Mouse (Mus musculus) granulocyte monocyte progenitor cell, adult 5-6 weeks (primary cell): ENCODE results near the gene Klhl35. TPM values are rescaled to one million over a fixed set of nuclear protein-coding genes. Genes with fewer than 3 reads are reported as not detected.

ENCODE experiments used
- ATAC-seq: replicated peaks from 2 replicates; pipeline ENCODE4 v1.8.0; 2016; ENCODE audit warnings: mild to moderate bottlenecking, moderate TSS enrichment, inconsistent platforms; ENCODE audit not compliant: poor library complexity, severe bottlenecking
- total RNA-seq, 2 experiments: library from RNA; stranded (forward) in 1 of 2; stranded (reverse) in 1 of 2; fragments of 200-712, 200-1000 nt in 1 of 2; fragments of >200 nt in 1 of 2; fragmentation: Nextera tagmentation in 1 of 2; gene quantifications; 2 replicates each; pipeline ENCODE4 v1.2.3; 2014 to 2017

The Klhl35 gene
- total RNA-seq, 2 experiments from 2014 or later, result 0.57 TPM; not detected in 1

DNA sequence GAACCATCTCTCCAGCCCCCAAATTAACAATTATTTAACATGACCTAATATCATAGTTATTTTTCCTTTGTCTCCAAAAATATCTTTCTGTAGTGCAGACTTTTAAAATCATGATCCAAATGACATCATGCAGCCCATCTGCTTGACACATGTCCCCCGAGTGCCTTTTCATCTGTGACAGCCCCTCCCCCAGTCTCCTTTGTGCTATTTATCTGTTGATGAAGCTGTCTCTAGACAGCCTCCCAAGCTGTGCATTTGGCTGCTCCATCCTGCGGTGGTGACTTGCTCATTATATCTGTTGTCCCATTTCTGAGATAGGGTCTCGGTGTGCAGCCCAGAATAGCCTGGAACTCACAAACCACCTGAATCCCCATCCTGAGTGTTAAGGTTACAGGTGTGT lies 16.1 kb upstream of the Klhl35 start:
- ATAC-seq, result no peak

DNA sequence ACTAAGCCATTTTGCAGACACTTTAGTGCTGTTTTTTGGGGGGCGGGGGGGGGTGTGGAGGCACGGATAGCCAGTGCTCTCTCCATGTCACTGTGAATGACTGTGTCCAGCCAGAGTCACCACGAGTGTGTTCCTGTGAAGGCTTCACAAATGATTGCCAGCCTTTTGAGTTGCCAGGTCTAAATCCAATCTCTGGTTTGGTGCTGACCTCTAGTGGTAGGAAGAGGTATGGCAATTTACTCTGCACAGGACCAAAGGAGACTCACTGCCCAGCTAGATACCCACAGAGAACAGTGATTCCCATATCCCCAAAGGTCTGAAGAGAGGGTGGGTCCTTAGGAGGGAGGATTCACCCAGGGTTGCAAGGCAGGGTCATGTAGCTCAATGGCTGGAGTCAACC lies 15.1 kb upstream of the Klhl35 start:
- peak; percentile 69 for ATAC-seq

DNA sequence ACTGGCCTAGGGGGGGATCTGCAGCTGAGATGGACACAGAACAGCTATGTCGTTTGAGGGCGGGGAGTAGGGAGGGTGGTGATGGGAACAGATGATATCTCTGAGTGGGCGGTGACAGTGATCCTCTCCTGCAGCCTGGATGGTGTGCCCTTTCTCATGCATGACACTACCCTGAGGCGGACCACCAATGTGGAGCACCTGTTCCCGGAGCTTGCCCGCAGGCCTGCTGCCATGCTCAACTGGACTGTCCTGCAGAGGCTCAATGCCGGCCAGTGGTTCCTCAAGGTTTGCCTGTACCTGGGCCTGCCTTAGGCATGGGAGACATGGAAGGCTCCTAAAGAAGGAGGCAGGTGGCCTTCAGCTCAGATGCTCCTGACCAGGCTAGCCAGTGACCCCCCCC lies 12.9 kb upstream of the Klhl35 start:
- ATAC-seq, result no peak

DNA sequence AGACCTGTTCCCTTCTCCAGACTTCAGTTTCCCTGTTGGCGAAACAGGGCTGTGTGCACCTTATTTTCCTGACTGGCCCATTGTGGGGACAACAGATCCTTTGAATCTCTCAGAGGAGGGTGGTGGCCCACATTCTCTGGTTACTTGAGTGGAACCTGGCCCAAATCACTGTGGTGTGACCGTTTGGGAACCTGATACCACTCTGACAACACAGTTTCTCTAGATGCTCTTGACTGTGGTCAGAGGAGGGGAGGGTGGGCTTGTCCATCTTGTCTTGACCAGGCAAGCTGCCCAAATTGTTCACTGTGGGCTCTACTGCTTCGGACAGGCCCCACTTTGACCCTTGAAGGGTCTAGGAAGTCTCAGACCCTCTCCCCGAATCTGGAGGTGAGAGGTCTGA lies 11.8 kb upstream of the Klhl35 start:
- no peak for ATAC-seq

DNA sequence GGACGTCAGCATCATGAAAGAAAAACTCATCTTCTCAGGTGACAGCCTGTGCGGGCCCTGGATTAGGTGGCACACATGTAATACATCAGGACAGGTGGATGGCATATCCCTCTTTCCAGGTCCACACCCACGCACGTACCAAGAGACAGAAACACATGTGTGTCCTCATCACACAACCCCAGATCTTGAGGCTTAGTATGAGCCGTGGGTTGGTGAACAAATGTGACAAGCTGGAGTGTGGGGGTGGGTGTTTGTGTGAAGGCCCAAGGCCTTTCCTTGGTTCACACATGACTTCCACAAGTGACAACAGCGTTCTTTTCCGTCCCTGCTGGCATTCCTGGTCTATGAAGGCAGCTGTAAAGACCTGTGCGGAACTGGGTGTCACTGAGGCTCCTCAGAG lies 7.0 kb upstream of the Klhl35 start:
- no peak for ATAC-seq

DNA sequence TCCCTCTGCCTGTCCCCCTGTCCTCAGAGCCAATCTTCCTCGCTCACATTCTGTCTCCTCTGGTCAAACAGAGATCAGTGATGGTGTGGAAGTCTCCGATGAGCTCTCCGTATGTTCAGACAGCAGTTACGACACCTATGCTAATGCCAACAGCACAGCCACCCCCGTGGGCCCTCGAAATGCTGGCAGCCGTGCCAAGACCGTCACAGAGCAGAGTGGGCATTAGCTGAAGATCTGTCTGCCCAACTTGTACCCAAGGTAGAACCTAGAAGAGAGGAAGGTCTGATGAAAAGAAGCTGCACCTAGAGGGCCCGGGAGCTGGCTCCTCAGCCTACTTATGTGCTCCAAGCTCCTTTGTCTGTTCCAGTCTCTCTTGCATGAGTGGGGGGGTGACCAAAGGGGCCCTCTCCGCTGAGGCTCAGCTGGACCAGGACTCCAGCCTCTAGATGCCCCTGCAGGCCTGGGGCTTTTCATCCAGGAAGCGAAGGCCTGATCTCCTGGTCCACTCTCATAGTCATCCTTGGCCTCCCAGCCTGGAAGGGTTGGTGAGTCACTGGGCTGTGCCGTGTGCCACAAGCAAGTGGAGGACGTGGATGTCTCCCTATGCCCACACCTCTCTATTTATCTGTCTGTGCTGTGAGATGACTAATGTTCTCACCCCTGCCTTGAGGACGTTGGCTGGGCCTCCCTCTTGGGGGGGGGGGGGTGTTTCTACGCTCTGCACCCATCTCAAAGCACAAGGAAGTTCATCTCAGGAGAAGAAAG lies 5.7 kb upstream of the Klhl35 start:
- ATAC-seq, result no peak

DNA sequence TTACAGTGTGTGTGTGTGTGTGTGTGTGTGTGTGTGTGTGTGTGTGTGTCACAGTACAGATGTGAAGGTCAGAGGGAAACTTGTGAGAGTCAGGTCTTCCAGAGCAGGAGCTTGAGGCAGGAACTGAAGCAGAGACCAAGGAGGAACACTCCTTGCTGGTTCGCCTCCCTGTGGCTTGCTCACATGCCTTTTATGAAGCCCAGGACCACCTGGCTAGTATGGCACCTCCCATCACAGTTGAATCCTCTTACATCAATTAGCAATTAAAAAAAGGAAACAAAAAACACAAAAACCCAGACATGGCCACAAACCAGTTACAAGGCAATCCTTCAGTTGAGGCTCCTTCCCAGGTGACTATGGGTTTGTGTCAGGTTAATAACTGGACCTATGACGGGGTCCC lies 2.7 kb upstream of the Klhl35 start:
- no peak for ATAC-seq

DNA sequence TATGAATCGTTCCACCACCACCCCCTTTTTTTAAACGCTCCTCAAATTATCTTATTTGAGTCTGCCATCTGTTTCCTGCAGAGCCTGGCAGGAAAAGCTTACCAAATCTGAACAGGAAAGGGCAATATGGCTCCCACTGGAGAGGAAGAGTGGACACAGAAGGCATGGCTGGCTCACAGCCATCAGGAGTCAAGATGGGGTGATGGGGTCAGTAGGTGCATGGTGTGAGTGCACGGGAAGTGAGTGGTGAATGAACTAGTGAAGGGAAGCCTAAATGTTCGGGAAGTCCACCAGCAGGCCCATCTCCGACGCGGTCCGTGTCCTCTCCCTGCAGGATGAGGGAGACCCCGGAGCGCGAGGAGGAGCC lies 2.1 kb downstream of the Klhl35 start:
- peak; percentile 53 for ATAC-seq

DNA sequence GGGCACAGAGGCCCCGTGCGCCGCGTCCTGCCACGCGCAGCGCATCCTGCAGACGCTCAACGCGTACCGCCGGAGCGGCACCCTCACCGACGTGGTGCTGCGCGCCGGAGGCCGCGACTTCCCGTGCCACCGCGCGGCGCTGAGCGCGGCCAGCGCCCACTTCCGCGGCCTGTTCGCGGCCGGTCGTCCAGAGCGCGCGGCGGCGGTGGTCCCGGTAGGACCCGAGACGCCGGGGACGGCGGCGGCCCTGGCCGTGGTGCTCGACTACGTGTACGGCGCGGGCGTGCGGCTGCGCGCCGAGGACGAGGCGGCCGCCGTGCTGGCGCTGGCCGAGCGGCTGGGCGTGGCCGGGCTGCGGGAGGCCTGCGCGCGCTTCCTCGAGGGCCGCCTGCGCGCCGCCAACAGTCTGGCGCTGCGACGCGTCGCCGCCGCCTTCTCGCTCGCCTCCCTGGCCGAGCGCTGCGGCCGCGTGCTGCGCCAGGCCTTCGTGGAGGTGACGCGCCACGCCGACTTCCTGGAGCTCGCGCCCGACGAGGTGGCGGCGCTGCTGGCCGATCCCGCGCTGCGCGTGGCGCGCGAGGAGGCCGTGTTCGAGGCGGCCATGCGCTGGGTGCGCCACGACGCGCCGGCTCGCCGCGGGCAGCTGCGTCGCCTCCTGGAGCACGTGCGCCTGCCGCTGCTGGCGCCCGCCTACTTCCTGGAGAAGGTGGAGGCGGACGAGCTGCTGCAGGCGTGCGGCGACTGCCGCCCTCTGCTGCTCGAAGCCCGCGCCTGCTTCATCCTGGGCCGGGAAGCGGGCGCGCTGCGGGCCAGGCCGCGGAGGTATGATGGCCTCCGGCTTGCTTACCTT lies 2.7 kb downstream of the Klhl35 start:
- peak; percentile 52 for ATAC-seq

DNA sequence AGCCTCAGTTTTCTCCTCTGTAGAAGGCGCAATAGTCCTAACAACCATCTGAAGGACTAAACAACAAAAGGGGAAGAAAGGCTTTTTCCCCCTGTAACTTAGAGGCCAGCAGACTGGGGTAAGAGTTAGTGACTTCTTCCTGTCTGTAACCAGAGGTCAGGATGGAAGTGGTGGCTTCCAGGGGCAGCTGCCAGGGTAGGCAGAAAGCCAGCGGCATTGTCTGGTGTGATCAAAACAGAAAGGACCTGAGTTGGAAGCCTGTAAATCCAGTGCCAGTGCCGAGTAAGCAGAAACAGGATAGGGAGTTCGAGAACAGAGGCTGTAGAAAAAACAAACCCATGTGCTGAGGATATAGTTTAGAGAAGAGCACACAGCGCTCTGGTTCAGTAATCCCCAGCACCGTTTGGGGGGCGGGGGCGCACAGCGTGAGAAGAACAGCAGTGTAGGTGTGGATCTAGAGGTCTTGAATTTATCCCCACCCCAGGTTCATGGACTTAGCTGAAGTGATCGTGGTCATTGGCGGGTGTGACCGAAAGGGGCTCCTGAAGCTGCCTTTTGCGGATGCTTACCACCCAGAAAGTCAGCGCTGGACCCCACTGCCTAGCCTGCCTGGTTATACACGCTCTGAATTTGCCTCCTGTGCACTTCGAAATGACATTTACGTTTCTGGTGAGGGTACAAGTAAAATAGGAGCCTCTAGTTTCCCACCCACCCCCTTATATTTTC lies 4.0 kb downstream of the Klhl35 start:
- peak; percentile 45 for ATAC-seq

DNA sequence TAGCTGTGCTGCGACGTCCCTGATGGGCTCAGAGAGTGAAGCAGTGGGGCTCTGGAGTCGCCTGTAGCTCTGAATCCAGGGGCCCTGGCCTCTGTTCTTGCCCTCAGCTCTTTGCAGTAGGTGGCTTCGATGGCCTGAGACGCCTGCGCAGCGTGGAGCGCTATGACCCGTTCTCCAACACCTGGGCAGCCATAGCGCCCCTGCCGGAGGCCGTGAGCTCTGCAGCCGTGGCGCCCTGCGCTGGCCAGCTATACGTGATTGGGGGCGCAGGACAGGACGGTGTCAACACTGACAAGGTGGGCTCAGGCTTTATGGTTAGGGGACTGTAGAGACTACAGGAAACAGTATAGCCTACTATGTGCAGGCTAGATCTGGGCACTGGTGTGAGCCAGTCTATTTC lies 5.8 kb downstream of the Klhl35 start:
- no peak for ATAC-seq

DNA sequence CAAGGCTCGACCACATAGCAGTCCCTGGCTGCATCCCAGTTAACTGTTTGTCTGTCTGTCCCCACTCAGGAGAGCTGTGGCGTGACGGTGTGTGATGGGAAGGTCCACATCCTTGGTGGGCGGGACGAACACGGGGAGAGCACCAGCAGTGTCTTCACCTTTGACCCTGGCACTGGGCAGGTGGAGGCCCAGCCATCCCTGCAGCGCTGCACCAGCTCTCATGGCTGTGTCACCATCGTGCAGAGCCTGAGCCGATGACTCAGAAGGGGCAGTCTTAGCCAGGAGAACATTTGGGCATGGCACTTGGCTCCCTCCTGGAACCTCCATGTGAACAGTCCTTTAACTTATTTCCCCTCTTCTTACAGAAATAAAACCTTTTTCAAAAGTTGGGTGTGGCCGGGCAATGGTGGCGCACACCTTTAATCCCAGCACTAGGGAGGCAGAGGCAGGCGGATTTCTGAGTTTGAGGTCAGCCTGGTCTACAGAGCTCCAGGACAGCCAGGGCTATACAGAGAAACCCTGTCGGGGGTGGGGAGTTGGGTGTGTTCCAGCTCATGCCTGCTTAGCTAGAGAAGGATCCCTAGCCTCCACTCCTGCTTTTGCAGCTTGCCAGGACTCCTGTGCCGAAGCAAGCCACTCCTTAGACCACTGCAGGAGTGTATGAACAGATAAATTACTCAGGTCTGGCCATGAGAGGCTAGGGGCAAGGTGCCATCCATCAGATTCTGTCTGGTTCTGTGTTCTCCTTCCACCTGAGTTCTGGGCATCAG lies 8.0 kb downstream of the Klhl35 start:
- ATAC-seq, result no peak

DNA sequence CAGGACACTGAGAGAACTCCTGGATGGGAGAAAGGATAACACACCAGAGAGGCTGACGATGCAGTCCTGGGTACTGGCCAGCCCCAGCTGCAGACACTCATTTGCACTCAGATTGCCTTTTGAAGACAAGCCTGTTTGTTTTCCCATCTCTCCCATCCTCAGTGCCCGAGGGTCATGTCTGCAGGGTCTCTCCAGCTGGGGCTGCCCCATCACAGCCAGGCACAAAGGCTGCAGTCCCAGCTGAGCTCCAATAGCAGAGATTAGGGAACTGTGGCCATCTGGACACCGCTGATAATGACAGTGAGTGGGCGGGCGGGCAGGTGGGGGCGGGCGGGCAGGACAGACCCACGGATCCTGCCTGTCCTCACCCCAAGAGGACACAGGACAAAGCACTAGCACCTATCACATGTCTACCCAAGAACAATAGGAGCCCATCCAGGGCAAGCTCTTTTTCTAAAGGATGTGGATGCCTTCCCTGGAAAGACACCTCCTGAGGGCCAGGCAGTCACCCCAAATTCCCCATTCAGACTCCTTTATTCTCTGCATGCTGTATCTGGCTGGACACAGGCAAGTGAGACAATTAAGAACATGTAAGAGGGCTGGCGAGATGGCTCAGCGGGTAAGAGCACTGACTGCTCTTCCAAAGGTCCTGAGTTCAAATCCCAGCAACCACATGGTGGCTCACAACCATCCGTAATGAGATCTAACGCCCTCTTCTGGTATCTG lies 9.2 kb downstream of the Klhl35 start:
- no peak for ATAC-seq

DNA sequence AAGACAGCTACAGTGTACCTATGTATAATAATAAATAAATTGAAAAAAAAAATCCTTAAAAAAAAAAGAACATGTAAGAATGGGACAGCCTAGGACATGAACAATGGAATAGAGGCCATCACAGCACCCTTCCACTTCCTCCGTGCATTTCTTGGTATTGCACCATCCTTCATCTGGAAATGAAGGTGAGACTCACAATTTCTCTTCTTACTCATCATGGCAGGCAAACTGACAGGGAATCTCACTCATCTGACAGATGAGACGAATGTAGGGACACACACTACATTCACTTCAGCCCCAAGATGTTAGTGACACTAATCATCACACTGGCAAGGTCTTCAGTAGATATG lies 9.7 kb downstream of the Klhl35 start:
- no peak for ATAC-seq

DNA sequence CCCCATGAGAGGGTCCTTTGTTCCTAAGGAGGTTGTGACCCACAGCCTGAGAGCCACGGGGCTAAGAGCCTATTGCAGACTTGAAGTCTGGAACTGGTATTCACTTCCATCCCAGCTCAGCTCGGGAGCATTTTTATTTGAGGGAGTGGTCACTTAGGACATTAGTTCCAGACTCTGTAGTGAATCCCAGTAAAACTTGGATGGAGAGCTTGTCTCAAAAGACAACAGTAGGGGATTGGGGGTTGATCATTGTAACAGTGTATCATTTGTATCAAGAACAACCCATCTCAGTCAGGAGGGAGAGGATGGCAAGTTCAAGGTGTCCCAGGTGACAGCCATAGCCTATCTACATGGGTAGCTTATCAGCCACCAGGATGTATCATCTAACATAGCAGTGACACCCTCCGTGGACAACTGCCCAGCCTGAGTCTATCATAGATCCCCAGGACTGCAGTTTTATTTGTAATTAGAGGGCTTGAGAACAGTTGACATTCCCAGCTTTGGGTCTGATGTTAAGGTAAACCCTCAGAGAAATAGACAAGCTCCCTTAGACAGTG lies 10.8 kb downstream of the Klhl35 start:
- no peak for ATAC-seq

DNA sequence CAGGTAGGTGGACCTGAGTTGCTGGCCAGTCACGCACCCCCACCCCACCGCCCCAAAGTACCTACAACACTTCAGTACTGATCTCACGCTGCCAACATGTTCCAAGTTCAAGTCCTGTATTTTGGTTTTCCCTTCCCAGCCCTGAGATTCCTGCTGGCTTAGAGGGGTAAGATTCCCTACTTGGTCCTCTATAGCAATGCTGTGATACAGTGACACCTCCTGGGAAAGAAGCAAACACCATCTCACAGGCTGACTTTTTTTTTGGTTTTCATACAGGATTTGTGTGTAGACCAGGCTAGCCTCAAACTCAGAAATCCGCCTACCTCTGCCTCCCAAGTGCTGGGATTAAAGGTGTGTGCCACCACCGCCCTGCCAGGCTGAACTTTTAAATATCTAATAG lies 11.4 kb downstream of the Klhl35 start:
- ATAC-seq, result no peak

DNA sequence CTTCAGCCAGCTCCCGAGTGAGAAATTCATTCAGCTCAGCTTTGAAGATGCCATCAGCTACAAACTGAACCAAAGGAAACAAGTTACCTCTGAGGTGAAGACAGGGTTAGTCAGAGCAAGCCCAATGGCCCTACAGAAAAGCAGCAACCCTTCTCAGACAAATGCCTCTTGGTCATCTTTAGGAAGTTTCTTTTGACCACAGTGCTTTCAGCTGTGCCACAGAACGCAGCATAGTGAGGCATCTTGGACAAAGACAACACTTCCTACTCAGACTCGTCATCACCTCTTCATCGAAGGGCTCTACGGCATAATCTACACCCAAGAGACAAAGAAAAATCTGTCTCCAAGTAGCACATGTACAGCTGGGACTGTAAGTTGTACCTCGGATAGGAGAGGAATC lies 16.8 kb downstream of the Klhl35 start:
- no peak for ATAC-seq

DNA sequence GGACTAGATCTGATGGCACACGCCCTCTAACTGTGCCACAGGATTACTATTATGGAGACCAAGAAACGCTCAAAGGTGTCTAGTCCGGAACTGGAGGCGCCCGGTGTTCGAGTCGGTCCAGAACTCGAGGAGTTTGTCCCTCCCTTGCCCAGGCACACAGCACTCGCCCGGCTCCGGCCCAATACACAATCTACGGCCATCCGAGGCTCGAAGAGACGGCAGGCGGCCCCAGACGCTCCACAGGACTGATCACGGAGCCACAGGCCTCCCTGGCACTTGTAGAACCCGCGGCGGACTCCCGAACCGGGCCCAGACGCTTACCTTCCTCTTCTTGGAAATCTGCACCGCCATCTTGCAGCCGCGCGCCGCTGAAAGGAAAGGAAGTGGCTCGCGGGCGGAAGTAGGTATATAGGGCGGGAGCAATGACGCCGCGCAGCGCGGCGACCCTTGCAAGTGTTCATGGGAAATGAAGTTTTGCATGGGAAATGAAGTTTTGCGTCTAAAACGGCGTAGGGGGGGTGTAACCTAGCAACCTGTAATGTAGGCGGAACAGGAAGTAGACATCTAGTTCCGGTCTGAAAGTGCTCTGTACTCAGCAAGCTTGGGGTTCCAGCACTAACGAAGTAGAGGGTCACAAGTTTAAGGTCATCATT lies 17.6 kb downstream of the Klhl35 start, which contains the start of gene Rps3:
TSS of gene Rps3 (minus strand) at position 468 of the 653 bp plus-strand sequence.
- peak; percentile 94 for ATAC-seq

DNA sequence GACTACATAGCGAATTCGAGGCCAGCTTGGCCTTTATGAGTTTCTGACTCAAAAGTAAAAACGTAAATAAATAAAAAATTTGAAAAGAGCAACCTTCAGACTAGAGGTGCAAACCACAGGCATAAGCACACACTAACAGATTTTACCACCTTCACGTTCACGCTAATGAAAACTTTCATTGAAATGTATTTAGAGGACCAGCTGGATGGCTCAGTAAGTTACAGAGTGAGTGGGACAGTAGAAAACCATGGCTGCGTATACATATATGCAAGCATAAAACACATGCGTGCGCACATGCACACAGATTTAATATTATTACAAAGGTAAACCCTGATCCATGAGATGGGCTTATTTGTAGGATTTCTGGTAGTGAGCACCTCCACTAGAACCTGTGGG lies 18.1 kb downstream of the Klhl35 start:
- no peak for ATAC-seq
